ENCODE assay signal across 14 mouse cellular contexts in genomic region chr10:42514125-42514524, GRCm38 (mm10).
"Had no signal": no experiment of that assay in that cellular context is flagged by ENCODE, and none has a peak within 500 bp of the region (broad histone marks: within the 10 kb centered on the region; RNA-seq: fewer than 3 reads in every experiment).

No protein-coding gene starts in this region.

- DNase-seq: kidney, adult 2 months; kidney, postnatal 25 days; lung, adult 2 months; lung, postnatal 14 days; right cerebral cortex, postnatal 14 days; thymus, postnatal 4 days had no signal

- H3K4me2 ChIP-seq: kidney, embryonic 15.5 days; limb, embryonic 15.5 days; midbrain, embryonic 11.5 days; stomach, embryonic 15.5 days had no signal

- H3K36me3 ChIP-seq: limb, embryonic 15.5 days; stomach, embryonic 15.5 days had no signal

- H3K9me3 ChIP-seq: kidney, embryonic 15.5 days; limb, embryonic 15.5 days; megakaryocyte, embryonic 14.5 days; stomach, embryonic 15.5 days had no signal

- ATAC-seq: hindbrain, postnatal 0 days; midbrain, embryonic 16.5 days had no signal

- H3K27me3 ChIP-seq: kidney, embryonic 15.5 days; limb, embryonic 15.5 days; megakaryocyte, embryonic 14.5 days; stomach, embryonic 15.5 days had no signal

- H3K9ac ChIP-seq: kidney, embryonic 15.5 days; limb, embryonic 15.5 days; stomach, embryonic 15.5 days had no signal

- H3K27ac ChIP-seq: hindbrain, postnatal 0 days; kidney, embryonic 15.5 days; limb, embryonic 15.5 days; macrophage; stomach, embryonic 15.5 days had no signal

- H3K4me3 ChIP-seq: kidney, embryonic 15.5 days; limb, embryonic 15.5 days; megakaryocyte, embryonic 14.5 days; stomach, embryonic 15.5 days had no signal

- H3K4me1 ChIP-seq: kidney, embryonic 15.5 days; limb, embryonic 15.5 days; stomach, embryonic 15.5 days had no signal
